In the genomic region with DNA sequence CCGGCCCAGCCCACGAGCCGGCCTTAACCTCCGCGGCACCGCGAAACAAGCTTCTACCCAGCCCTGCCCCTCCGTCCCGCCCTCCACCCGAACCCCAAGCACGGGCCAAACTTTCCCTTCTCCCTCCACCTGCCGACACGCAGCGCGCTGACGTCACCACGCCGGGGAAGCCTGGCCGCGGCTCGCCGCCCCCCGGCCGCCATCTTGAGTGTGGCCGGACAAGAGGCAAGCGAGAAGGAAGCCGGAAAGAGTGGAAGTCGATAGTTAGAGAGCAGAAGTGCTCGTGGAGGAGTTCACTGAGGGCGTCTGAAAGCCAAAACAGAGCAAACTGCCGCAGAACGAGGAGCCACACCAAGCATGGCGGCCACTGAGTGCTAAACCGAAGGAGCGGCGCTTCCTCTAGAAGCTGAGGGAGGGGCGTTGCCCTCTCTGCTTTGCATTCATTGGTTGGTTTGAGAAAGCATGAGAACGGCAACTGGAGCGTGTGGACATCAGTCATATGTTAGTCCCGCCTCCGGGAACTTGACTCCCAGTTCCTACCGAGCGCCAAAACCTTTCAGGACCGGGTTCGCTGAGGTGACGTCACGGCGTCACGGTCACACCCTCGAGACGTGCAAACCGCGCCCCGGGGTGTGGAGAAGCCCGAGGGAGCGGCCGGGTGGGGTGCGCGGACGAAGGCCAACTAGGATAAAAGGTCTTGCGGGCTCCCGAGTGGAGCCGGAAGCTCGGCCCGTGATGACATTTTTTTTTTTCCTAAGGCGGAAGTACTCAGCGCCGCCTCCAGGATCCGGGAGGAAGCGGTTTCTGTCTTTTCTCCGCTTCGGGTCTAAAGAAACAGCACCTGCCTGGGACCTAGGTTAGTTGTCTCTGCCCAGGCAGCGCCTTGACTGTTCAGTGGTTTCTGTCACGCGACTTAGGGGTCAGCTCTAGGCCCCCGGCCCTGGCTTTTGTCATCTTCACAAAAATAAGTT, we compare ENCODE assay signal across 8 mouse cellular contexts. TPM values are rescaled to one million over a fixed set of nuclear protein-coding genes. Genes with fewer than 3 reads are reported as not detected.
DNase-seq lines count a peak whose midpoint lies in the region; ATAC-seq and TF ChIP-seq lines count a peak whose summit lies in the region.

A gene (minus strand): TSS at position 139 of the 971 bp plus-strand sequence.

- peak within 1 kb of the TSS; percentile 98 for H3K4me3 ChIP-seq in forebrain, embryonic 10.5 days
- H3K4me3 ChIP-seq in heart, embryonic 15.5 days: peak within 1 kb of the TSS; percentile 68
- peak within 1 kb of the TSS; percentile 82 to 83 for H3K4me3 ChIP-seq in liver, embryonic 14.5 days (ENCODE audit: insufficient read depth in 1 of 2, low read depth in 2 of 2, low read length in 2 of 2)
- peak within 1 kb of the TSS; percentile 92 for H3K4me3 ChIP-seq in neural tube, embryonic 11.5 days (ENCODE audit: low read depth, low read length)
- H3K4me3 ChIP-seq in stomach, postnatal 0 days (ENCODE audit: low read depth, low read length): peak within 1 kb of the TSS; percentile 84

- H3K27me3 ChIP-seq in forebrain, embryonic 10.5 days (ENCODE audit: poor library complexity, severe bottlenecking): no peaks in the 10 kb centered on the region
- no peaks in the 10 kb centered on the region for H3K27me3 ChIP-seq in heart, embryonic 15.5 days
- H3K27me3 ChIP-seq in liver, embryonic 14.5 days (ENCODE audit: control insufficient read depth, insufficient read depth, low read length): no peaks in the 10 kb centered on the region
- no peaks in the 10 kb centered on the region for H3K27me3 ChIP-seq in neural tube, embryonic 11.5 days (ENCODE audit: control insufficient read depth, insufficient read depth, low read length)
- H3K27me3 ChIP-seq in stomach, postnatal 0 days (ENCODE audit: control insufficient read depth, insufficient read depth, low read length): no peaks in the 10 kb centered on the region

- peaks cover 11% of the 10 kb centered on the region for H3K36me3 ChIP-seq in forebrain, embryonic 10.5 days (replicated peaks)
- H3K36me3 ChIP-seq in heart, embryonic 15.5 days: no peaks in the 10 kb centered on the region
- no peaks in the 10 kb centered on the region for H3K36me3 ChIP-seq in liver, embryonic 14.5 days (replicated peaks; ENCODE audit: control insufficient read depth, insufficient read depth, low read depth)
- no peaks in the 10 kb centered on the region for H3K36me3 ChIP-seq in neural tube, embryonic 11.5 days (ENCODE audit: control insufficient read depth, insufficient read depth, low read length)
- H3K36me3 ChIP-seq in stomach, postnatal 0 days (ENCODE audit: control insufficient read depth, insufficient read depth, low read length): no peaks in the 10 kb centered on the region

- peak within 1 kb of the TSS; percentile 77 for H3K9ac ChIP-seq in heart, embryonic 15.5 days
- peak within 1 kb of the TSS; percentile 94 for H3K9ac ChIP-seq in liver, embryonic 14.5 days (replicated peaks)
- peak within 1 kb of the TSS; percentile 89 for H3K9ac ChIP-seq in neural tube, embryonic 11.5 days (ENCODE audit: low read length)
- peak within 1 kb of the TSS; percentile 82 for H3K9ac ChIP-seq in stomach, postnatal 0 days (ENCODE audit: low read length)

- H3K9me3 ChIP-seq in forebrain, embryonic 10.5 days: no peaks in the 10 kb centered on the region
- no peaks in the 10 kb centered on the region for H3K9me3 ChIP-seq in heart, embryonic 15.5 days (replicated peaks)
- H3K9me3 ChIP-seq in liver, embryonic 14.5 days (ENCODE audit: control insufficient read depth, low read length): no peaks in the 10 kb centered on the region
- no peaks in the 10 kb centered on the region for H3K9me3 ChIP-seq in neural tube, embryonic 11.5 days (ENCODE audit: control insufficient read depth, low read length)
- H3K9me3 ChIP-seq in stomach, postnatal 0 days (ENCODE audit: control insufficient read depth, low read length): no peaks in the 10 kb centered on the region

- TF ChIP-seq CTCF in liver, embryonic 14.5 days (IDR thresholded peaks at IDR 0.05; ENCODE audit: low read depth): peak; percentile 66
- TF ChIP-seq CTCF in stomach, postnatal 0 days (IDR thresholded peaks at IDR 0.05; ENCODE audit: low read depth): peak; percentile 68

- whole genome bisulfite sequencing in forebrain, embryonic 10.5 days: under 1% methylated on average over 76 of the region's 76 CpGs
- WGBS in heart, embryonic 15.5 days: under 1% methylated on average over 76 of the region's 76 CpGs
- under 1% methylated on average over 76 of the region's 76 CpGs for WGBS in liver, embryonic 14.5 days (ENCODE audit: insufficient replicate concordance)
- WGBS in neural tube, embryonic 11.5 days: under 1% methylated on average over 76 of the region's 76 CpGs
- under 1% methylated on average over 73 of the region's 76 CpGs for WGBS in stomach, postnatal 0 days

- H3K27ac ChIP-seq in forebrain, embryonic 10.5 days: peak within 1 kb of the TSS; percentile 99
- peak within 1 kb of the TSS; percentile 88 for H3K27ac ChIP-seq in heart, embryonic 15.5 days
- peak within 1 kb of the TSS; percentile 99 for H3K27ac ChIP-seq in liver, embryonic 14.5 days
- H3K27ac ChIP-seq in neural tube, embryonic 11.5 days (ENCODE audit: low read depth, low read length): peak within 1 kb of the TSS; percentile 83
- peak within 1 kb of the TSS; percentile 93 for H3K27ac ChIP-seq in stomach, postnatal 0 days (replicated peaks)

- peak within 1 kb of the TSS; percentile 94 for H3K4me2 ChIP-seq in heart, embryonic 15.5 days
- peak within 1 kb of the TSS; percentile 99 for H3K4me2 ChIP-seq in liver, embryonic 14.5 days (ENCODE audit: low read depth)
- H3K4me2 ChIP-seq in neural tube, embryonic 11.5 days (ENCODE audit: low read depth): peak within 1 kb of the TSS; percentile 98
- peak within 1 kb of the TSS; percentile 89 for H3K4me2 ChIP-seq in stomach, postnatal 0 days (replicated peaks; ENCODE audit: low read depth)

- peaks cover 35% of the 10 kb centered on the region for H3K4me1 ChIP-seq in forebrain, embryonic 10.5 days
- H3K4me1 ChIP-seq in heart, embryonic 15.5 days (replicated peaks): peaks cover 19% of the 10 kb centered on the region
- peaks cover 11 to 18% of the 10 kb centered on the region in 2 experiments; a peak in 3 of 4 replicates for H3K4me1 ChIP-seq in liver, embryonic 14.5 days (replicated peaks; ENCODE audit: control insufficient read depth in 2 of 2, insufficient read depth in 2 of 2, low read length in 1 of 2)
- H3K4me1 ChIP-seq in neural tube, embryonic 11.5 days (ENCODE audit: control insufficient read depth, insufficient read depth, low read length): peaks cover 5% of the 10 kb centered on the region; the same call in 1 of the 2 replicates
- H3K4me1 ChIP-seq in stomach, postnatal 0 days (replicated peaks; ENCODE audit: control insufficient read depth, insufficient read depth): no peaks in the 10 kb centered on the region; the same call in 1 of the 2 replicates

- TF ChIP-seq EP300 in liver, embryonic 14.5 days (IDR thresholded peaks at IDR 0.05; ENCODE audit: low read depth): peak; percentile 18; the same call in 1 of the 2 replicates
- TF ChIP-seq EP300 in stomach, postnatal 0 days (optimal IDR thresholded peaks at IDR 0.05): peak; percentile 97

- peak; percentile 96 for DNase-seq in CD8-positive naive resting alpha-beta T cell, adult 2 months (ENCODE audit: low read depth in 2 of 2, low spot score in 2 of 2)
- peak; percentile 99 for DNase-seq in c-Kit-positive CD71-negative TER-119-negative erythroid progenitor cells, embryonic 14.5 days (ENCODE audit: low read depth)
- peak; percentile 96 for DNase-seq in forebrain, embryonic 10.5 days (ENCODE audit: extremely low spot score, low spot score)
- peak; percentile 99 to 100 for DNase-seq in kidney, postnatal 25 days
- peak; percentile 100 for DNase-seq in liver, embryonic 14.5 days (ENCODE audit: low read depth in 3 of 3, low spot score in 3 of 3)
- peak; percentile 96 for DNase-seq in neural tube, embryonic 11.5 days (ENCODE audit: low spot score)
- peak; percentile 99 for DNase-seq in stomach, postnatal 0 days (ENCODE audit: low spot score)

- peak; percentile 96 for ATAC-seq in heart, embryonic 15.5 days (replicated peaks; ENCODE audit: insufficient number of reproducible peaks, insufficient read depth, low FRiP score, low read depth)
- ATAC-seq in liver, embryonic 14.5 days (ENCODE audit: insufficient read depth): peak; percentile 93
- ATAC-seq in neural tube, embryonic 11.5 days (ENCODE audit: insufficient read depth, low FRiP score, low TSS enrichment): peak; percentile 97
- peak; percentile 98 for ATAC-seq in stomach, postnatal 0 days (ENCODE audit: low FRiP score, low TSS enrichment)

RNA-seq across cellular contexts. Expression of the gene that starts here (rescaled TPM):
- polyA plus RNA-seq in forebrain, embryonic 10.5 days (2016; fragmentation: Nextera tagmentation; extraction: Ambion mirVana): 14.2 and 14.3 TPM in 2 replicates
- 6.7 and 8.6 TPM in 2 replicates for polyA plus RNA-seq in heart, embryonic 15.5 days (2015; fragmentation: Nextera tagmentation; extraction: Ambion mirVana)
- polyA plus RNA-seq in liver, embryonic 14.5 days (2012; rRNA removed): 8.3 and 11.8 TPM in 2 replicates
- 4.9 and 6.3 TPM in 2 replicates for polyA plus RNA-seq in liver, embryonic 14.5 days (2014; fragmentation: Nextera tagmentation; extraction: Ambion mirVana)
- 15.8 and 17.1 TPM in 2 replicates for polyA plus RNA-seq in neural tube, embryonic 11.5 days (2014; fragmentation: Nextera tagmentation; extraction: Ambion mirVana)
- polyA plus RNA-seq in stomach, postnatal 0 days (2015; fragmentation: Nextera tagmentation; extraction: Ambion mirVana): 8.7 and 9.7 TPM in 2 replicates

Comparison
In these comparisons a context has a peak if more than half of its experiments do, and no peak if none do; other contexts are left out.
1. Peak in every context shown above with its lines: DNase-seq, ATAC-seq, H3K4me3 ChIP-seq and H3K27ac ChIP-seq.